Mouse (Mus musculus) gastrocnemius, adult 18-20 months (tissue): ENCODE measurements around the gene Ppp1r1c. TPM values are rescaled to one million over a fixed set of nuclear protein-coding genes. Genes with fewer than 3 reads are reported as not detected.

Experiments used
- DNase-seq: peaks from one replicate; pipeline ENCODE4 v3.0.0; 2021; ENCODE audit warnings: low spot score
- long read RNA-seq, 2 experiments: library from polyadenylated mRNA; stranded (forward); transcript quantifications; one replicate each; pipeline ENCODE4 v2.0.0; 2021
- total RNA-seq, 2 experiments: library from RNA; stranded (reverse); gene quantifications; 2 replicates each; pipeline ENCODE4 v1.2.3; 2021

Gene Ppp1r1c
- under 1 TPM in 1 of 2 experiments, not detected in 1; 0.50 TPM for total RNA-seq
- long read RNA-seq, experiment 1, result 0 reads
- long read RNA-seq, experiment 2, result 0 reads

DNA sequence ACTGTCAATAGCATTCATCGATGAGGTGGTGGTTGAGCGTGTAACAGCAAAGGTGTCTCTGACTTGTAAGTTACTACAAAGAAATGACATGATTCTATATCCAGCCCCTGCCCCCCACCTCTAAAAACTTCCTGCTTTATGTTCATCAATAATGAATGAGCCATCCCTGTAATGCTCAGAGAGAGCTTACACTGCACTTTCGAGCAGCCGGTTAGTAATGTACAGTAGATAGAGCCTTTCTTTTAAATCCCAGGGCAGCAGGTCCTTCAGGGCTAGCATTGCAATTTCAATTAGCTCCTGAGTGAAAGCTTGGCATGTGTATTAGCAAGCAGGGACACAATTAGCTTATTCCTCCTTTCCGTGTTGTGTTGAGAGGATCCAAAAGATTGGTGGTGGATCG, at the start of gene Ppp1r1c:
Ppp1r1c (plus strand) TSS at position 206 of the 400 bp plus-strand sequence.
- no peak for DNase-seq

DNA sequence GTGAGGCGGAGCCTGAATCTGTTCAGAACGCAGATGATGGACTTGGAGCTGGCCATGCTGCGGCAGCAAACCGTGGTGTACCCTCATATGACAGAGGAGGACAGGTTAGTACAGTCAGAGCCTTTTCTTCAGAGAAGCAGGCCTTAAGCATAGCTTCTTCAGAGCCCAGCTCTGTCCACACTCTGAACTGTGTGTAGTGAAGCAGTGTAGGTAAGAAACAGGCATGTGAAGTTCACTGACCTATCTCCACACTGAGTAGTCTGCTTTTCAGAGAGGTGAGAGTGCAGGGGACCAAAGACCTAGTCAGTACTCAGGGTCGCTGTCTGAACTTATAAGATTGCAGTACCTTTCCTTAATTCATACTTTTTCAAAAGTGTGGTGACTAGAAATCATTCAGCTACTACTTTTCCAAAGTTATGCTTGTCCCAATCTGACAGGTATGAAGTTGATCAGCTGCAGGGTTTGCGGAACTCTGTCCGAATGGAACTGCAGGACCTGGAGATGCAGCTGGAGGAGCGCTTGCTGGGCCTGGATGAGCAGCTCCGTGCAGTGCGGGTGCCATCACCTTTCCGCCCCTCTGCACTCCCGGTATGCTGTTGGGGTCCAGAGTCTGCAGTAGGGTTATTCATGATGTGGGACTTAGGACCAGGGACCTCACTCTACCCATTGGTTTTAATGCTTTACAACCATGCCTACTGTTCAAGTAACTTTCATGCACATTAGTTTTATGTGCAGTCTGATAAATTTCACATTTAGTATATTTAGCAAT, 47.0 kb upstream of the Ppp1r1c start:
- DNase-seq, result no peak

DNA sequence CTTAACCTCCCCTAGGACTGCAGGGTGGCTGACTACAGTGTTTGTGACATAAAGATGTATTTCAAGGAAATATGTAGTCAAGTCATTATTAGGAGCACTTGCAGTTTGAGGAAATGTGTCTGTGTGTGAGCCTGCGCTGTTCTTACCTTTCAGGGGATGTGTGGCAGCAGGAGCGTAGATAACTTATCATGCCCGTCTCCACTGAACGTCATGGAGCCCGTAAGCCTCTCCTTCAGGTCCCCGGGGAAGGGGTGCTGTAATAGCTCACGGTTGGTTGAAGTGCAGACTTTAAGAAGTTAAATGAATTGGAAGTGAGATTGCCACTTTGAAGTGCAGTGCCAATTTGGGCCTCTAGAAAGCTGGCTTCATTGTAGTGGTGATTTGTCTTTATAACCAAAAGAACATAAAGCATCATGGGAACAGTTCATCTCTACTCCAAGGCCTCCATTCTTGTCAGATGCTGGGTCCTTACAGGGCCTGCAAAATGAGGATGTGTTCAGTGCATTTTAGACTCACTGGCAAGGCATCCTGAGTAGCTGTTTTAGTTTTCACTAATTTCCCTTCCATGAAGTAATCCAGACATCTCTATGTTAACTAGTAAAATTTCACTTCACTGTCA, 46.0 kb upstream of the Ppp1r1c start:
- no peak for DNase-seq

DNA sequence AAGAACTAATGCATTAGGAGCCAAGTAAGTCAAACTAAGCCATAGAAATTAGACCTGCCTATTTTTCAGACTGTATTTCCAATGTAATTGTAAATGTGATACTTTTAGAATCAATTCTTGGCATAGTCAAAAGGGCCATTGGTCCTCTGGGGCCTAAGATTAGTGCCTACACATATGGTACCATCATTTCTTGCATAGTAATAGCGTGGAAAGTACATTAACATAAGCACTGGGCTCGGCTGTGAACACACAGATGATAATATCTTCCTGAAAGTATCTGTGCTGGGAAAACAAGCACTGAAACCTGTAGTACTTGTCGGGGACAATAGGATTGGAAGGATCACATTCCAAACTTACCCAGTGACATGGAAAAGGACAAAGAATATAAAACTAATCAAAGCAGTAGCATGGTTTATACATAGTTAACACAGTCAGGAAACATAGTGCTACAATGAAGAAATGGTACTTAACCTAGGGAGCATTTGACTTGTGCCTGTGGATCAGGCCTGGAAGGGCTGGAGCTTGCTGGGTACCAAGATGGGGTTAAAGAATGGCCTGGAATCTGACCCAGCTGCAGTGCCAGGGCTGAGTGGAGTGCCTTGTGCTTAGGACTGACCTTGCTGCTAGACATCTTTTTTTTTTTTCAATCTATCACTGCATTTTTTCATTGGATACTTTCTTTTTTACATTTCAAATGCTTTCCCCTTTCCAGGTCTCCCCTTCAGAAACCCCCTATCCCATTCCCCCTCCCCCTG, 42.9 kb upstream of the Ppp1r1c start:
- DNase-seq, result no peak

DNA sequence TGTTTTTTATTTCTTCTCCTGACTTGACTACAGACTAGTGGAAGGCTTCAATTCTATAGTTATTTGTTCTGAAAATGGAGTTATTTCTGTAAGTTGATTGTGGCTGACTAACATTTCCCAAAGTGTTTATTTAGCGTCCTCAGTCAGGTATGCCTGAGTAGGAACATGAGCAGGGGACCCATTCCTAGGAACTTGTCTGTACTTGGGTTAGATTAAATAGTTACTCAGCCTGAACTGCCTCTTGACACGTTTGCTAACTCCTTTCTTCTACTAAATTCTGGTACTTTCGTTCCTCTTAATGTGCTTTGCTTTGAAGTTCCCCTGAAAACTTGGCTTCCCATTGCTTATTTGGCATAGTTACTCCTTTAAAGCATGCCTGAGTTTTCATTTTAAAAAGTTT, 42.1 kb upstream of the Ppp1r1c start:
- DNase-seq, result no peak

DNA sequence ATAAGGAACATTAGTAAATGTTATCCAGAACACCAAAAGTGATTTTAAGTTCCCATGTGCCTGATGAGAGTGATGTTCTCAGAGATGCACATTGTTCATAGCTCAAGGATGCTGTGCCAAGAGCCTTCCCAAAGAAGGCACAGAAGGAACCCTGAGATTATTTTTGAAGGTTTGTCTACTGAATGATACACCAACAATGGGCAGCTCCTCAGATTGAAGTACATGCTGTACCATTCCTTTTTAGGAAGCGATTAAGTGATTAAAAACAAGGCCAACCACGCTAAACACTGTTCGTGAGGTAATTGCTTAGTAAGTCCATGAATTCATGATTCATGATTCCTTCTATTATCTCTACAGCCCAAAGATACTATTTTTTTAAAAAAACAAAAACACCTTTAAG, 32.3 kb upstream of the Ppp1r1c start:
- no peak for DNase-seq

DNA sequence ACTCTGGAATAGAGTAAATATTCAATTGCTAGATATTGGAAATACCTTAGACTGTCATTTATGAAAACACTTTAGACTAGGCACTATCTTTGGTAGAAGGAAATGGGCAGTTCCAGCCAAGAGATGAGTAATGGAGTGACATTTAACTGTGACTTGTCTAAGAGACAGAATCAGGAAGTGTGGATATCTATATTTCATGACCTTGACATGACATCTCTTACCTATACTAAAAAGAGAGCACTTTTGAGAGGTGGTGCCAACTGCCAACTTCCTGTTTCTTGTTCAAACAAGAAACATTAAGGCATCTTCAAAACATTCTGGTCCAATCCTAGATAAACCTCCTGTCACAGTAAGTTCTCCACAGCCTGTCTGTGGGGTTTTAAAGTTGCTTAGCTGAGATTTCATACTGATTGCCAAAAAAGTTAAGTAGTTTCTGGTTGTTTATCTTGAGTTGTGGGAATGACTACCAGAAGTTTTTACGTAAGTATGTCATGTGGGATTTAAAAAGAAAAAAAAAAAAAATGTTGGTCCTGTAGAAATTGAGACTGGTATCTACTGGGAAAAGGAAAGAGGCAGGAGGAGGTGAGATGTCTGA, 29.8 kb upstream of the Ppp1r1c start:
- no peak for DNase-seq

DNA sequence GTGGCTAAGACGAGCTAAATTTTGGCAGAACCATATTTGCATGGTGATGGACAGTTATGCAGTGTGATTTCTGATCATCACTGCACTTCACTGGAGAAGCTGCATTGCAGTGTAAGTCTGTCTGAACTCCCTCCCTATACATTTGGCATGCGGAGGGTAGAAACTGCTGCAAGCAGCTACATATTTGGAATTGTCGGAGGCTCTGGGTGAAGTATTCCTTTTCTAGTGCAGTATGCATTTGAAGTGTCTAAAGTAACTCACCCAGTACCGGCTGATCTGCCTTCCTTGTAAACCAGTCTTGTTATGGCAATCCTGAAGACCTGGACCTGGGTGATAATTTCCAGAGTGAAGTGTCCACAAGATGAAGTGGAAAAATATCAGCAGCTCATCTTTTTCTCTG, 25.9 kb upstream of the Ppp1r1c start:
- no peak for DNase-seq

DNA sequence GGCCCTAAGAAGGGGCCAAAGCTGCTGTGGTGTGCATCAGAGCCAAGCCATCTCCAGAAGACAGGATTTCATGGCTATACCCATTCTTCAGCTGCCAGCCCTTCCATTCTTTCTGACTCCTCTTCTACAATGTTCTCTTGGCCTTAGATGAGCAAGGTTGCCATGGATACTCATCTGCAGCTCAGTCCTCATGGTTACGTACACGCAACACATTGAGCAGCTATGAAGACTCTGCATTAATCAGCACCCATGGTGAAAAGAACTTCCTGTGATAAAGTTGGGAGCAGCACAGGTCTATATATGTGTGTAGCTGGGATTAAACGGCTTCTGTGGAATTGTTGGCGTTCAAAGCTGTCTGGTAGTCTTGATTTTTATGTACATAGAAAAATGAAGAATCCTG, 24.3 kb upstream of the Ppp1r1c start:
- DNase-seq, result no peak

DNA sequence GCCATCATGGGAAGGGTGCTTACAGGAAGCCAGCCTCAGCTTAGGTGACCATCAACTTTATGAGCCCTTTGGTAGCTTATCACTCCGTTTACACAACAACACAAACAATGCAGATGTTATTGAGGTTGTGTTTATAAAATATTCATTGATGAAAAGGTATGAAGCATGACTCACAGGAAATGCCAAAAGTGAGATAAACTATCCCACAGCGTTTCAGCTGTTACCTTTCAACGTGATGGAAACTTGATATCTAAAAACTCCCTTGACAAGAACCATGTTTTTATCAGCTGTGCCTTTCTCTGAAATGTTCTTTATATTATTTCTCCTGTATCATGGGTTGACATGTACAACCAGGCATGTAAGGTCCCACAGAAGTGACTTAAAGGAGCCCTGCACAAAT, 16.7 kb upstream of the Ppp1r1c start:
- no peak for DNase-seq

DNA sequence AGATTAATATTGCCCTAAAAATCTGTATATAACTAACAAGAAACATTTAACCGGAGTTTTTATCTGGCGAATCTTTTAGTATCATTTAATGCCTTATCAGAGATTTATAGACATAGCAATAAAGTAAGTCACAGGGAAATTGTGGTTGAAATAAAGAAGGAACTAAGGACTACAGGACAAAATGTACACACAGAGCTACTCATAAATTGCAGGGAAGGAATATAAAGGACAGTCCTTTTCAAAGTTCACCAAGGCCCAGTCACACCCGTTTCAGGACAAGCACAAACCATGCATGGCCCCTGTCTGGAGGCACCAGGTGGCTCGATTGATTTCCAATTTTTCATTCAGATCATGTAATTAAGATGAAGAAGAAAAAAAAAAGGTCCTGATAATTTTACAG, 12.4 kb upstream of the Ppp1r1c start:
- no peak for DNase-seq

DNA sequence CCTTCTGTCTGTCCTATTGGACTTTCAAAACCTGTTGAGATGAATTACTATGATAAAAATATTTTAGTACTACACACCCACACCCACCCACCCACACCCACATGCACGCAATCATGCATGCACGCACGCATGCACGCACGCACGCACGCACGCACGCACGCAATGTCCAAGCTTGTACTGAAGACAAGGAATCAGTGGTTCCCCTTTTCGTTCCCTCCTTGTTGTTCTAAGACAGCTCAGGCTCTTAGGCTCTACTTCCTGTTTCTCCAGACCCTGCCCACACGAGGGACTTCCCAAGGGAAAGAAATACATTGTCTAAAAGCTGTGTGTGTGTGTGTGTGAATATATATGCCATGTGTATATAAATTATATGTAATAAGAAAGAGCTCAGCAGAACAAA, 11.6 kb upstream of the Ppp1r1c start:
- no peak for DNase-seq

DNA sequence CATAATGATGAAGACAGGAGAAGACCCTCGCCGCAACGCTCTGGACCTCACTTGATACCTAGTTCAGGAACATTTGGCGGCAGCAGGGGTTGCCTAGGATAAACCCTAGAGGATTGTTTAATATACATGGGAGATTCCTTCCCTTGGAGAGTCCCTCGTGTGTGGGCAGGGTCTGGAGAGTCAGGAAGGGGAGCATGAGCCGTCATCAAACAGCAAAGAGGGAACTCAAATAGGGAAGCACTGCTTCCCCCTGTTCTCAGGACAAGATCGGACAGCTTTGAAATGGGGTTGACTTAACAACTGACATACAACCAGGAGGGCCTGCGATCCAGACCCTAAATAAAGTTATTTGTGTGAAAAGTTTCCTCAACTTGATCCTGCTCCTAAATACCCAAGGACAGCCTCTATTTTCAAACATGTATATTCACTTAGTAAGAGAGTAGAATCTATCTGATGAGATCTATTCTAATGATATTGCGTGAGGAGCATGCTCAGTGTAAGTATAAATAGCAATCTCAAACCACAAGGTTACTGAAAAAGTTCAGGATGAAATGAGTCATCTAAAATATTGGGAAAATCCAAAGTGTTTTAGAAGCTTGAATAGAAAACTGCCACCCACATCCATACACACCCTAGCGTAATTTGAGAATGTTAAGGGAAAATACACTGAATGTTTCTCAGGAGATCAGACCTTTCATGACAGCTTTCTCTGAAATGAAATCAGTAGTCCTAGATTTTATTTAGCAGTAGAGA, 10.9 kb upstream of the Ppp1r1c start:
- no peak for DNase-seq

DNA sequence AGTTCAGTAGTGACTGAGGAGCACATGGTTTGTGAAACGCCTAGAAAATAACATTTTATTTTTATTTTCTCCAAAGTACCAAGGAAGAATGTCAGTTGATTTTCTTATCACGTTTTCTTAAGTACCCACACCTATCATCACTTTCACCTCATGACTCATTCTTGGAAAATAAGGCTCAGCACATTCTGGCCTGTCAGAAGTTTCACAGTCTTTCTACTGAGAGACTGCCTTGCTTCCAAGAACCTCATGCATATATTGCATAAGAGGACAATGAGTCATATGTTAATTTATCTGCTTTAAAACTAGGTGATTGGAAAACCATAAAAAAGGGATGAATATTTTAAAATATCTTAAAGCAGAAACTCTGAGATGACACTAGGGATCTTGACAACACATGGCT, 9.4 kb upstream of the Ppp1r1c start:
- no peak for DNase-seq

DNA sequence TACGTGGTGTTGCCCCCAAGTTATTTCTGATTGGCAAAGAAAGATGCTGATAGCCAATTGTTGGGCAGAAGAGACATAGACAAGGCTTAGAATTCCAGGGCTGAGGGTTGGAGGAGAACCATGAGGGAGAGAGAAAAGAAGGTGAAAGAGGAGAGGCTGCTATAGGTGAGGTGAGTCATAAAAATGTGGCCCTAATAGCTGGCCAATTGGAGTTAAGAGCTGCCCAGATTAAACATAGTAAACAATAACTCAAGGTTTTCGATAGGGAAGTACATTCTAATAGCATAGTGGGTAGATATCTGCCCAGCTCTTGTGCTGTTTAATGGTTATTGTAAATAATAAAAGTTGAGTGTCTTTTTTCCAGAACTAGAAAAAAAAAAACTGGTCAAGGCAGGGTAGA, 2.8 kb upstream of the Ppp1r1c start:
- no peak for DNase-seq

DNA sequence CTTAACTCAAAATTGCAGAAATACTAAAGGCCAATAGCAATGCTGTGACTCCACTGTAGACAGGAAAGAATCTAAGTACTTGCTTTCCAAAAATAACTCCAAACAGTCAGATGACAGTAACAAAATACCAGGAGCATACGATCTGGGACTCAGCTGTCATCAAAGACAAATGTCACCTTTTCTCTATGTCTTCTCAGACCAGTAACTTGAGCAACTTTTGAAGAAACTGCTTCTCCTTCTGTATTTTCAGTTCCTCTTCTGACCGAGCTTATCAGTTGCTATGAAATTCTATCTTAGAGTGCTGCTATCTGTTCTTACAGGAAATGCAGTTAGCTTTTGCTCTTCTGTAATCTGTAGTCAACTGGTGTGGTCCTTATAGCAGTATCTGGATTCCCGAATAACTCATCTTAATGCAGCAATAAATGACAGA, 6.1 kb downstream of the Ppp1r1c start:
- no peak for DNase-seq

DNA sequence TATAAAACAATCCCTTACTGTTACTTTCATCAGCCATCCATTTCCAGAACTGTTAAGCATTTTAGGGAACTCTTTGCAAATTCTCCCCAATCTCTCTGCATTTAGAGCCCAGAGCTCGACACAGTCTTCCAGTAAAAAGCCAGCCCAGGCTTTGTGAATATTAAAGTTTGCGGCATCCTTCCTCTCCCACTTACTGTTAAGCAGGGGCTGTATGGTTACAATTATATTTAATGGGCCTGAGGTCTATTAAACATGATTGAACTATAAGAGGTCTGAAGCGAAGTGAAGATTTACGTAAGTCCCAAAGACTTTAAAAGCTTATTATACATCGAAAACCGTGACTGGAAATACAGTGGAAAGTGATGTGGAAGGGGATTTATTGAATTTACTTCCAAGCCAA, 7.2 kb downstream of the Ppp1r1c start:
- no peak for DNase-seq

DNA sequence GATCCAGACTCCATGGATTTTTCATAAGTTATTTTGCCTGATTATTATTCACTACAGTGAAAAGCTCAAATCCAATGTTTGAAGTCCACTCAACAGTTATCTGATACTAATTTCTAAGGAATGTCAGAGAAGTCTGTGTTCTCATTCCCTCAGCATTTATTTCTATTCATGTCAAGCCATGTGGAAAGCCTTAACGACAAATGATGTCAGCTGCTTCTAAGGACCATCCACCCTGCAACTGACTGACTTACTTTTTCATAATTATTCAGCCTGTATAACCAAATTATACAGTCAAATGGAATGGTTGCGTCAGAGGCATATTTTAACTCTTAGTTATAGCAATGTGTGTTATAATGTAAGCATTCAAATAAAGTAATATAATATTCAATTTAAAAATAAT, 8.3 kb downstream of the Ppp1r1c start:
- no peak for DNase-seq

DNA sequence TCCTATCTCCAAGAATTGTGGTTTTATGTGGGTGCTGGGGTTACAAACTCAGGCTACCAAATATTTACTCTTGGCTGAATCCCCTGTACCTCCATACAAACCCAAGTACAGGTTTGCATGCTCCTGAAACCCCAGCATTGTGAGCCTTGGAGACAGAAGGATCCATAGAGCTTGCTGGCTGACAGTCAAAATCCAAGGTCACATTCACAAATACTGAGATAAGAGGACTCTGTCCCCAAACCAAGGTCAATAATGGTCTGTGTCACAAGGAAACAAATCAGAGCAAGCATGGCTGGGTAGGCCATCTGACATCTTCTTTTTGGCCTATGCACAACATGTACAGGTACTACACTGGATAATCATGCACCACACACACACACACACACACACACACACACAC, 10.3 kb downstream of the Ppp1r1c start:
- no peak for DNase-seq

DNA sequence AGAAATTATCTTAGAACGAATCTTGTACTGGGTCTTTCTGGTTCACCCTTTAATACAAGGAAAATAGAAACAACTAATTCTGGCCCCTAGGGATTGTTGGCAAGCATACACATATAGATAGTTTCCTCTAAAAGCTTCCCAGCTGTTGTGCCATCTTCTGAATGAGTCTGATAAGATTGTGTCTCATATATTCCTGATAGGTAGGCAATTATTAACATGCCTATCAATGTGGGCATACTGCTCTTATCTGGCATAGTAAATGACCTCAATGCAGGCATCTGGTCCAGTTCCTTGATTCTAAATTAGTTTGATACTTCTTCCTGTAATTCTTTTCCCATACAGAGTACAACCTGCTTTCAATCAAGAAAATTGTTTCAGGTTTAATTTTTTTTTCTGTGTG, 14.8 kb downstream of the Ppp1r1c start:
- no peak for DNase-seq

DNA sequence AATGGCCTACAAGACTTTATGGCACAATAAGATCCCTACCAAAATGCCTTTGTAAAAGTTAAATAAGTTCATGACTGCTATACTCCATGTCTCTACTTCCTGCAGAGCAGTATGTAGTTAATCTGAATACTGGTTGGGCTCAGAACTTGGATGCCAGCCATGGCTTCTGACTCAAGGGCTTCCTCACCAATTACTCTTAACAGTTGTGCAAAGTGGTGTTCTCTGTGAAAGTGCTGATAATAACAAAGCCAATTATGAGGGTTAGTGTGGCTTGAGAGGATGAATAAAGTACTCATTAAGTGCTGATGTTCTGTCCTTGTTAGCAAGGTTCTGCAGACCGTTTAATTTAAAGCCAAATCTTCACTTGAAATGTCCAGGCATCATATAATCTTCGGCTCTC, 31.4 kb downstream of the Ppp1r1c start:
- DNase-seq, result no peak
